Mouse (Mus musculus): Measurements from ENCODE around the gene Pgs1. TPM values are rescaled to one million over a fixed set of nuclear protein-coding genes. Genes with fewer than 3 reads are reported as not detected.

Gene Pgs1
- total and polyA plus RNA-seq, 2 experiments from 2014 or later, result 57.2 to 85.0 TPM

- no peak for ATAC-seq
- 55% methylated on average over 2 of the region's 2 CpGs for WGBS
These were observed 9.2 kb downstream of the Pgs1 start for GRCm38 (mm10) chr11:117995255-117995654.

DNA sequence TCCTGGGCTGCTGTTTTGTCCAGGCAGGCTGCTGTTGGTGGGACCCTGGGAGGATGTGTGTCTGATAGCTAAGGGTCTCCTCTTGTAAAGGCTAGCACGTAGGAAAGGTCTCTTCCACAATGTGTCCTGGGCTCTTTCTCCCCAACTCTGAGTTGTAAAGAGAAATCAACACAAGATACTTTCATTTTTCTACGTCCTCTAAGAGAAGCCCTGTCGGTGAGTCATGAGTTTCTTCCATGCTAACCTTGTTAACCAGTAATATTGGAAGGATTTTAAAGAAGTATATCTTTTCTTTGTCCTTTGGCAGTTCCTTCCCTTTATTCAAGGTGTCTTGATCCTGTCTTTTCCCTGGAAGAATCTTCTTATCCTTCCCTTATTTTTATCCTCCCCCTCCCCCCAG, 9.6 kb downstream of the Pgs1 start:
- DNase-seq (ENCODE audit: low spot score), result no peak
- H3K9ac ChIP-seq (replicated peaks; ENCODE audit: low read length), result no peak overlapping the region
- H3K4me2 ChIP-seq (ENCODE audit: low read depth, low read length), result no peak overlapping the region
- WGBS, result 47% methylated on average over 3 of the region's 3 CpGs
- 0 out of 2 replicates have a peak, but pooled peaks cover 5% of the 10 kb centered on the region for H3K4me1 ChIP-seq (ENCODE audit: insufficient read depth, low read length)
- H3K4me3 ChIP-seq (ENCODE audit: low read length), result no peak overlapping the region
- no peaks in the 10 kb centered on the region for H3K9me3 ChIP-seq (ENCODE audit: low read length)
- peaks cover 3% of the 10 kb centered on the region for H3K36me3 ChIP-seq (ENCODE audit: insufficient read depth, low read length)
- no peak for TF ChIP-seq CTCF (IDR thresholded peaks at IDR 0.05; ENCODE audit: low read depth)
- no peaks in the 10 kb centered on the region for H3K27me3 ChIP-seq (ENCODE audit: insufficient read depth, low read length)
- ATAC-seq, result no peak
- H3K27ac ChIP-seq, result no peak overlapping the region

More at GRCm38 (mm10) chr11:117995255-117995654, 9.2 kb downstream of the Pgs1 start:
- no peak for TF ChIP-seq CTCF (IDR thresholded peaks at IDR 0.05; ENCODE audit: low read depth)
- Histone ChIP-seq H3K4me3 (ENCODE audit: low read length) (no peak overlapping the region), H3K4me1 (ENCODE audit: insufficient read depth, low read length) (0 out of 2 replicates have a peak, but pooled peaks cover 5% of the 10 kb centered on the region), H3K36me3 (ENCODE audit: insufficient read depth, low read length) (no peaks in the 10 kb centered on the region; the same call in 1 of the 2 replicates), H3K27me3 (ENCODE audit: insufficient read depth, low read length) (no peaks in the 10 kb centered on the region), H3K9ac (replicated peaks; ENCODE audit: low read length) (no peak overlapping the region), H3K9me3 (ENCODE audit: low read length) (no peaks in the 10 kb centered on the region), H3K4me2 (ENCODE audit: low read depth, low read length) (no peak overlapping the region), H3K27ac (no peak overlapping the region)
- no peak for DNase-seq (ENCODE audit: low spot score)

DNA sequence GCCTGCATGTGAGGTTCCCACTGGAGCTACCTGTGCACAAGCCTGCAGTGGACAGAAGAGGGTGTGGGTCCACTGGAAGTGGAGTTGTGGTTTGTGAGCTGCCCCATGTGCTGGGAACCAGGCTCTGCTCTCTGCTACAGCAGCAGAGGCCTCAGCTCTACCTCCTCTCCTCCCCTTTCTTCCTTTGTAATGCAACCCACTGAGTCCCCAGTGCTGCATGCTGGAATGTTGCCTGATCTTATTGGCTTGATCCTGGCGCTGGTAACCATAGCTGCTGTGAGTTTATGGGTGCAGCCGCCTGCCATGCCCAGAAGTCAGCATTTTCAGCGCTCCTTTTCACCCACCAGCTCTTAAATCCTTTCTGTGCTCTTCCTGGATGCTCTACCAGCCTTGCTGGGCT, 10.0 kb downstream of the Pgs1 start:
- H3K4me3 ChIP-seq (ENCODE audit: low read length), result no peak overlapping the region
- TF ChIP-seq CTCF (IDR thresholded peaks at IDR 0.05; ENCODE audit: low read depth), result no peak
- ATAC-seq, result no peak
- H3K27ac ChIP-seq, result no peak overlapping the region
- 19% methylated on average over 3 of the region's 3 CpGs for WGBS
- no peaks in the 10 kb centered on the region for H3K9me3 ChIP-seq (ENCODE audit: low read length)
- H3K36me3 ChIP-seq (ENCODE audit: insufficient read depth, low read length), result peaks cover 7% of the 10 kb centered on the region
- peak; percentile 17 for DNase-seq (ENCODE audit: low spot score)
- no peak overlapping the region for H3K9ac ChIP-seq (replicated peaks; ENCODE audit: low read length)
- 0 out of 2 replicates have a peak, but pooled peaks cover 5% of the 10 kb centered on the region for H3K4me1 ChIP-seq (ENCODE audit: insufficient read depth, low read length)
- H3K27me3 ChIP-seq (ENCODE audit: insufficient read depth, low read length), result no peaks in the 10 kb centered on the region
- H3K4me2 ChIP-seq (ENCODE audit: low read depth, low read length), result no peak overlapping the region

- no peak overlapping the region for H3K4me2 ChIP-seq (ENCODE audit: low read depth, low read length)
- no peak for ATAC-seq
- no peak overlapping the region for H3K27ac ChIP-seq
- H3K4me1 ChIP-seq (ENCODE audit: insufficient read depth, low read length), result 0 out of 2 replicates have a peak, but pooled peaks cover 5% of the 10 kb centered on the region
- H3K9ac ChIP-seq (replicated peaks; ENCODE audit: low read length), result no peak overlapping the region
- TF ChIP-seq CTCF (IDR thresholded peaks at IDR 0.05; ENCODE audit: low read depth), result no peak
- no peaks in the 10 kb centered on the region for H3K27me3 ChIP-seq (ENCODE audit: insufficient read depth, low read length)
- 90% methylated on average over 2 of the region's 2 CpGs for WGBS
- no peak overlapping the region for H3K4me3 ChIP-seq (ENCODE audit: low read length)
- peaks cover 17% of the 10 kb centered on the region for H3K36me3 ChIP-seq (ENCODE audit: insufficient read depth, low read length)
- H3K9me3 ChIP-seq (ENCODE audit: low read length), result no peaks in the 10 kb centered on the region
- no peak for DNase-seq (ENCODE audit: low spot score)
These were observed 11.0 kb downstream of the Pgs1 start for GRCm38 (mm10) chr11:117997085-117997484.

- Histone ChIP-seq H3K4me1 (ENCODE audit: insufficient read depth, low read length) (0 out of 2 replicates have a peak, but pooled peaks cover under 1% of the 10 kb centered on the region), H3K27ac (no peak overlapping the region), H3K4me3 (ENCODE audit: low read length) (no peak overlapping the region), H3K27me3 (ENCODE audit: insufficient read depth, low read length) (no peaks in the 10 kb centered on the region), H3K4me2 (ENCODE audit: low read depth, low read length) (no peak overlapping the region), H3K36me3 (ENCODE audit: insufficient read depth, low read length) (peaks cover 27% of the 10 kb centered on the region), H3K9me3 (ENCODE audit: low read length) (no peaks in the 10 kb centered on the region), H3K9ac (replicated peaks; ENCODE audit: low read length) (no peak overlapping the region)
- ATAC-seq (no peak), DNase-seq (ENCODE audit: low spot score) (no peak)
- TF ChIP-seq CTCF (IDR thresholded peaks at IDR 0.05; ENCODE audit: low read depth), result no peak
- 93% methylated on average over 4 of the region's 4 CpGs for WGBS
These were observed 12.3 kb downstream of the Pgs1 start for GRCm38 (mm10) chr11:117998356-117998755.

- Histone ChIP-seq H3K27ac (no peak overlapping the region), H3K9me3 (ENCODE audit: low read length) (no peaks in the 10 kb centered on the region), H3K27me3 (ENCODE audit: insufficient read depth, low read length) (no peaks in the 10 kb centered on the region), H3K4me2 (ENCODE audit: low read depth, low read length) (no peak overlapping the region), H3K36me3 (ENCODE audit: insufficient read depth, low read length) (peaks cover 38% of the 10 kb centered on the region), H3K9ac (replicated peaks; ENCODE audit: low read length) (no peak overlapping the region), H3K4me1 (ENCODE audit: insufficient read depth, low read length) (no peaks in the 10 kb centered on the region), H3K4me3 (ENCODE audit: low read length) (no peak overlapping the region)
- DNase-seq (ENCODE audit: low spot score) (no peak), ATAC-seq (no peak)
- 92% methylated on average over 6 of the region's 6 CpGs for WGBS
- TF ChIP-seq CTCF (IDR thresholded peaks at IDR 0.05; ENCODE audit: low read depth), result no peak
These were observed 13.3 kb downstream of the Pgs1 start for GRCm38 (mm10) chr11:117999260-117999934.

- H3K36me3 ChIP-seq (ENCODE audit: insufficient read depth, low read length), result peaks cover 42% of the 10 kb centered on the region
- no peaks in the 10 kb centered on the region for H3K27me3 ChIP-seq (ENCODE audit: insufficient read depth, low read length)
- H3K4me3 ChIP-seq (ENCODE audit: low read length), result no peak overlapping the region
- WGBS, result 65% methylated on average over 1 of the region's 1 CpGs
- no peak overlapping the region for H3K9ac ChIP-seq (replicated peaks; ENCODE audit: low read length)
- no peak overlapping the region for H3K27ac ChIP-seq
- H3K9me3 ChIP-seq (ENCODE audit: low read length), result no peaks in the 10 kb centered on the region
- H3K4me2 ChIP-seq (ENCODE audit: low read depth, low read length), result no peak overlapping the region
- H3K4me1 ChIP-seq (ENCODE audit: insufficient read depth, low read length), result no peaks in the 10 kb centered on the region
- ATAC-seq (no peak), DNase-seq (ENCODE audit: low spot score) (no peak)
- TF ChIP-seq CTCF (IDR thresholded peaks at IDR 0.05; ENCODE audit: low read depth), result no peak
These were observed 14.0 kb downstream of the Pgs1 start for GRCm38 (mm10) chr11:118000083-118000482.

Data from hindbrain, postnatal 0 days (tissue).